In the genomic region with DNA sequence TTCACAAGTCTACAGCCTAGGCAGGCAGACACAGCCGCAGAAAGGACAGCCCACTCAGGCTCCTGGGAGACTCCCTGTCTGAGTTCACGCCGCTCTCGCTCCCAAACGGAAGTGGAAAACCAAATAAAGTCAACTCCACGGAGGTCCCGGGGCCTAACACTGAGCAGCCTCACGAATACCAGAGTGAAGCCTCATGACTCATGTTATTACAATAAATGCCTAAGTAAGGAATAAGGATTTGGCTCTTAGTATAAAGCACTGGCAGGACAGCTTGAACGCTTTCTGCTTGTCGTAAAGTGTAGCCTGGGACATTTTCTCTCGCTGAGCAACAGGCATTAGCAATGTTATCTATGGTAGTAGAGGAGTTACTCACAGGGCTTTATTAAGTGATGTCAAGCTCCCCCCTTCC, we compare ENCODE assay signal across 9 mouse cellular contexts.
DNase-seq lines count a peak whose midpoint lies in the region; ATAC-seq and TF ChIP-seq lines count a peak whose summit lies in the region.
"Had no signal": no experiment of that assay in that cellular context is flagged by ENCODE, and none has a peak within 500 bp of the region (broad histone marks: within the 10 kb centered on the region; RNA-seq: fewer than 3 reads in every experiment).

No protein-coding gene starts in this region.

- 6% methylated on average over 11 of the region's 11 CpGs for WGBS in limb, embryonic 15.5 days

- DNase-seq in 3134 (ENCODE audit: extremely low read depth, insufficient read length, low spot score) (peak; percentile 75), ZHBTc4 (ENCODE audit: low read depth, low spot score) (peak; percentile 16)
- peak; percentile 36 to 42 for DNase-seq in heart, postnatal 14 days
- DNase-seq in neural tube, embryonic 10.5 days (ENCODE audit: extremely low spot score, low spot score): no peak
- DNase-seq in left cerebral cortex, postnatal 36 days (ENCODE audit: low spot score in 2 of 2): no peak
- DNase-seq in layer of hippocampus, adult 2 months (ENCODE audit: low spot score in 2 of 2): no peak
- no peak for DNase-seq in thymus, postnatal 0 days (ENCODE audit: low spot score)
- DNase-seq: cerebellum, postnatal 36 days had no signal

- no peak overlapping the region for H3K9ac ChIP-seq in limb, embryonic 15.5 days

- ATAC-seq in limb, embryonic 15.5 days (ENCODE audit: insufficient number of reproducible peaks, low FRiP score, low TSS enrichment, low read depth): peak; percentile 57

- H3K4me2 ChIP-seq in limb, embryonic 15.5 days: peak overlapping the region; percentile 24

- H3K9me3 ChIP-seq in limb, embryonic 15.5 days: no peaks in the 10 kb centered on the region

- no peak for TF ChIP-seq CTCF in layer of hippocampus, adult 2 months (conservative IDR thresholded peaks at IDR 0.05)

- intact Hi-C loops in heart, postnatal 14 days (cut with DNase I): no loop called here
- intact Hi-C loops in left cerebral cortex, postnatal 36 days (cut with DNase I): no loop called here

- no peak overlapping the region for H3K4me3 ChIP-seq in limb, embryonic 15.5 days
- no peak overlapping the region for H3K4me3 ChIP-seq in layer of hippocampus, adult 2 months

- H3K4me1 ChIP-seq in limb, embryonic 15.5 days: peaks cover 45% of the 10 kb centered on the region

- peak overlapping the region; percentile 75 for H3K27ac ChIP-seq in limb, embryonic 15.5 days
- no peak overlapping the region for H3K27ac ChIP-seq in layer of hippocampus, adult 2 months

- no peaks in the 10 kb centered on the region for H3K36me3 ChIP-seq in limb, embryonic 15.5 days

- H3K27me3 ChIP-seq in limb, embryonic 15.5 days: no peaks in the 10 kb centered on the region; the same call in 1 of the 2 replicates

Comparison
In these comparisons a context has a peak if more than half of its experiments do, and no peak if none do; other contexts are left out.
1. DNase-seq: peak in 3134 (single experiment), ZHBTc4 (single experiment) and heart, postnatal 14 days (2 of 2); none in neural tube, embryonic 10.5 days (single experiment), left cerebral cortex, postnatal 36 days (0 of 2), layer of hippocampus, adult 2 months (0 of 2) and thymus, postnatal 0 days (single experiment).